Mouse (Mus musculus) cerebellum, postnatal 10 days (tissue): Measurements from ENCODE around the gene H2-DMb2.
A peak's percentile ranks its signal among the peaks of the same experiment; 100 is the strongest.

Experiments
- DNase-seq, 2 experiments: peaks; one replicate each; pipeline ENCODE4 v3.0.0; 2021; ENCODE audit warnings: mixed read lengths in 2 of 2

Gene H2-DMb2

DNA sequence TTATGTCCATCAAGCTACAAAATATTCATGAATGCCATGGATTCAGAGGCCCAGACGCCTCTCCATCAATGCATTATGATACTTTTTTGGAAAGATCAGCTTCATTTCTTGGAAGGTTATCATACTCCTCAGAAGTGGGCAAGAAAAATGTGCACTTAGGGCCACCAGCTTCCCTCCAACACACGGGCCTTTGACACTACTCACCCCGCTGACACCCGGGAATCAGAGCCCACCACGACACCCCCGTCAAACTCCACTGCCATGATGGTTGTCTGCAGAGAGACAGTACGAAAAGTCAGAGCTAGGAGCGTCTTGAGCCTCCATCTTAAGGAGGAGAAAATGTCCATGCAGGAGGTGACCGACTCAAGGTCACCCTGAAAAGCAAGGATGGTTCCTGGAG is 42.4 kb downstream of the H2-DMb2 start:
- no peak for DNase-seq

DNA sequence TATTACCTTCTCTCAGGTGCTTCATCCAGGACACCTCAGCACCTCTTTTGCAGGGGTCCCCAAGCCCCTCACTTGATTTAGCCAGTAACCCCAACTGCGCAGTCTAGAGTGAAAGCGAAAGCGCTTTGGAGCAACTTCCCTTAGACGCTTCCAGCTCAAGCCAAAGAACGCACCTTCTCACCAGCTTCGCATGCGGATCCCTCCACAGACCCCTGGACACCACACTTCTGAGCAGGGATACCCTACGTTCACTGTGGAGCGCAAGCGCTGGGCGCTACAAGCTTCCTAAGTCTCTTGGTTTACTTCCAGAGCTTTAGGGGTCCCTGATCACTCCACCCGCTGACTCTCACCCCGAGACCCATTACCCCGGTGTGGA is 43.8 kb downstream of the H2-DMb2 start:
- no peak for DNase-seq

DNA sequence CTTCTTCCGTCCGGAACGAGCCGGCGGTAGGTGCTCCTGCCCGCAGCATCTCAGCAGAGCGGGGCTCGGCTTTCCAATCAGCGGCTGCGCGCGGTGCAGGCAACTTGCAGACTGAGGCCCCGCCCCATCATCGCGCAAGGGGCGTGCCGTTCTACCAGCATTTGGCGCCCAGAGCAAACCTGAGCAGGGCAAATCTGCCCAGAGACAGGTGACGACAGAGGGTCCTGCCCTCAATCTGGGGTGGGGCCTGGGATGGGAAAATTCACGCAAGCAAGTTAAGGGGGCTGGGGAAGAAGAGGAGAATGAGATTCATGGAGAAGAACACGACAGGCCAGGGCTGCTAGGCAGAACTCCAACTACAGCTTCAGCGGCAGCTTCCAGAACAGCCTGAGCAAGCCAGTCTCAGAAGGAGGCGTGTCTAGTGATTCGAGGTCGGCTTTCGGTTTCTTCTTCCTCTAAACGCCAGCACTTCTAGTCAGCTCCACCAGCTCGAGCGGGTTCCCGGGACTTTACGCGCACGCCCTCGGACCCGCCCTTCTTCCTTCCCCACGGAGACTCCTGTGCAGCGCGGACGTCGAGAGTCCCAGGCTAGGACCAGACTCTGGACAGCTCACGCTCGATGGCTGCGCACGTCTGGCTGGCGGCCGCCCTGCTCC is 44.3 kb downstream of the H2-DMb2 start, which contains the start of the genes Tap1 and Psmb9:
TSS of gene Tap1 (plus strand) at position 293 of the 656 bp plus-strand sequence.
TSS of gene Psmb9 (minus strand) at position 504 of the 656 bp plus-strand sequence.
- peak; percentile 99 for DNase-seq

- DNase-seq = peak in 1 of 2 experiments; percentile 48
Observed at GRCm38 (mm10) chr17:34188010-34188409, 44.9 kb downstream of the H2-DMb2 start.

- DNase-seq = no peak
Observed at GRCm38 (mm10) chr17:34188986-34189385, 45.9 kb downstream of the H2-DMb2 start.

DNA sequence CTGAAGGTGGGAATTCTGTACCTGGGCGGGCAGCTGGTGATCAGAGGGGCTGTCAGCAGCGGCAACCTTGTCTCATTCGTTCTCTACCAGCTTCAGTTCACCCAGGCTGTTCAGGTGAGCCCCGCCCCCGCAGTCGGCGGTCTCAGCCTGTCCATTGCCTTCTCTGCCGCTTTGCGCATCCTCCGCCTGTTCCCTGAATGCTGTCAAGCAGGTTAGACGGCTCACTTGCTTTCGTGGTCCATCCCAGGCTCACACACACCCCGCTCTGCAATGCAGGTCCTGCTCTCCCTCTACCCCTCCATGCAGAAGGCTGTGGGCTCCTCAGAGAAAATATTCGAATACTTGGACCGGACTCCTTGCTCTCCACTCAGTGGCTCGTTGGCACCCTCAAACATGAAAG is 49.7 kb downstream of the H2-DMb2 start:
- DNase-seq = no peak

GRCm38 (mm10) chr17:34193468-34193867 is 50.4 kb downstream of the H2-DMb2 start:
- DNase-seq = no peak

GRCm38 (mm10) chr17:34194723-34195122 is 51.6 kb downstream of the H2-DMb2 start:
- no peak for DNase-seq

GRCm38 (mm10) chr17:34196491-34196890 is 53.4 kb downstream of the H2-DMb2 start:
- no peak for DNase-seq

DNA sequence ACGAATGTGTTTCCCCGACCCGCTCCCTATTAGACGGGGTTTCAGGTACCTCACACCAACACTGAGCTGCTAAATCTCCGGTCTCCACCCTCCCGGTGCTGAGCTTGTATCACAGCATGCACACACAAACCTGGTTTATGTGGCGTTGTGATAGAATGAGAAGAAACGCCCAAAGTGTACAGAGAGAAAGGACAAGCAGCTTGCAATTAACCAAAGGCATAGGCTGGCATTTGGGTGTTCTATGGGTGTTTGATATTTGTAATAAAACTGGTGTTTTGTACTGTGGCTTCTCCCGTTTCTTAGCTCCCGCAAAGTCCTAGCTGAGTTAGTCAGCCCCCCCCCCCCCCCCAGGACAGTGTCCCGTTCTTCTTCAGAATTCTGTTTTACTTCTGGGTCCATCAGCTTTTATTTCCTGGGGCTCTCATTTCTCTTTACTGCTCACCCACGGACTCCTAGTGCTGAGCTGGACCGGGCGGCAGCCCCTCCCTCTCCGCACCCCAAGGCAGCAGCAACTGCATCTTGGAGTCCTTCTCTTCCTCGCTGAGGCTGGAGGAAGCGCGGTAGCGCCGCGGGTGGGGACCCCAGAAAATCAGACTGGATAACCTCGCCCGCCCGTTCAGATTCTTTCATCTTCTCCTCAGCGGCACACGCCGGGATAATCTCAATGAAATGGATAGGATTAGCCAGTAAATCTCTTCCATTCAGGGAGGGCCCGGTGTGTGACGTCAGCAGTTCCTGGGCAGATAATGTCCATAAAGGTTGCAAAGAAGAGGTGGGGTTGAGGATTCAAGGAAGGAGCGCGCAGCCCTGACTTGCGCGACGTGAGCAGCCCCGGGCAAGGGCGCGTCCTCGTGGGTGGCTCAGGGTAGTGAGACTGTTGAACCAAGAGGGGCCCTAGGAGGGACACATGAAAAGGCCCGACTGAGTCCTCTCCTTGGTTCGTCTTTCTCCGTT is 54.1 kb downstream of the H2-DMb2 start, which contains the start of gene Psmb8:
TSS of gene Psmb8 (plus strand) at position 781 of the 954 bp plus-strand sequence.
- DNase-seq = peak; percentile 96 to 97

DNA sequence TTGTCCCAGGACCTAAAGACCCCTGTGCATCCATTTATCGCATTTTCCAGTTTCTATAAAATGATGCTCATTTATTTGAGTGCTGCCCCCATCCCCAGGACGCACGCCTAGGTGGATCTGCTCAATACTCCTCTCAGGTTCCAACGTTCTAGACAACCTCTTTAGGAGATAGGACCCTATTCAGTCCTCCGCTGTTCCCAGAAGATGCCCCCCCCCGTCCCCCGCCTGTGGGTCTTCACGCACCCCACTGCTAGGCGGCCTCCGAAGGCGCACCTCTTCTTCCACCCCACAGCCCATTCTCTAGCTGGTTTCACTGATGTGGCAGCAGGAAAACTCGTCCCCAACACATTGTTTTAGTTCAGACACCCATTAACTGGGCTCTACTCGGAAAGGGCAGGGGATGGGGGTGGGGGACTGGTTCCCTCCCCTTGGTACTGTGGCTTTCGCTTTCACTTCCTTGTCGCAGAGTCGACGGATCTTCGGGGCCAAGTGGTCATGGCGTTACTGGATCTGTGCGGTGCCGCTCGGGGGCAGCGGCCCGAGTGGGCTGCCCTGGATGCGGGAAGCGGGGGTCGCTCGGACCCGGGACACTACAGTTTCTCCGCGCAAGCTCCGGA is 54.9 kb downstream of the H2-DMb2 start:
- peak; percentile 30 to 44 for DNase-seq

GRCm38 (mm10) chr17:34198521-34198912 is 55.4 kb downstream of the H2-DMb2 start:
- DNase-seq = no peak

GRCm38 (mm10) chr17:34199050-34199619 is 56.0 kb downstream of the H2-DMb2 start:
- no peak for DNase-seq

DNA sequence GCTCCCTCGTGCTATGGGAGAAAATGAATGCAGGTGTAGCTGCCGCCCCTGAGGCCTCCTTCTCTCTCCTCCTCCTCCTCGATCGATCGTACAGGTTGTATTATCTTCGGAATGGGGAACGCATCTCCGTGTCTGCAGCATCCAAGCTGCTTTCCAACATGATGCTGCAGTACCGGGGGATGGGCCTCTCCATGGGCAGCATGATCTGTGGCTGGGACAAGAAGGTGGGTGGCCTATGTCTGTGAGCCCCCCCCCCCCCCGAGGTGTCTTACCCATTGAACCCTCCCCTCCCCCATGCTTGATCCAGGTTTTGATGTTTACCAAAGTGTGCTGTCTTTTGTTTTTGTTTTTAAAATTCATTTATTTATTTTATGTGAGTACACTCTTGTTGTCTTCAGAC is 56.9 kb downstream of the H2-DMb2 start:
- DNase-seq = no peak

DNA sequence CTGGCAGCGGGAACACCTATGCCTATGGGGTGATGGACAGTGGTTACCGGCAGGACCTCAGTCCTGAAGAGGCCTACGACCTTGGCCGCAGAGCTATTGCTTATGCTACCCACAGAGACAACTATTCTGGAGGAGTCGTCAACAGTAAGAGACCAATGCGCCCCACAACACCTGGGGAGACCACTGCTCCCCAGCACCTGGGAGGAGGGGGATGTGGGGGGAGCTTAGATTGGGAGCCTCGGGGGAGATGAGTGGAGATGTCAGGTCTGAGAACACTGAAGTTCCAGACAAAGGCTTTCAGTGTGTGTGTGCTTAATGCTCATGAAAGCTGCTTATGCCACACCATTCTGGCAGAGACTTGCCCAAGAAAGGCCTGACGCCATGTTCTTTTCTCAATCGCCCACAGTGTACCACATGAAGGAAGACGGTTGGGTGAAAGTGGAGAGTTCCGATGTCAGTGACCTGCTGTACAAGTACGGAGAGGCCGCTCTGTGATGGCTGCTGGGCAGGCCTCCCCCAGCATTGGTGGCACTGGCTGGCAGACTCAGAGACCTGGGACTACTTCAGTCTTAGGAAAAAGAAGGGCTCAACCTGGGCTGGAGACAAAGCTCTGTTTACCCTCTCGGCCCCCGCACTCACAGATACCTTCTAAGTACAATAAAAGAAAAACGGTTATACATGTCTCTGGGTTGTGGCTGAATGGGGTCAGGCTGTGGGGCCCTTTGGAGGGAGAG is 57.8 kb downstream of the H2-DMb2 start:
- DNase-seq = no peak
